Mouse (Mus musculus) liver, embryonic 12.5 days (tissue): ENCODE data around the gene Fam43b. TPM values are rescaled to one million over a fixed set of nuclear protein-coding genes. Genes with fewer than 3 reads are reported as not detected.
"Not testable (repeated sequence)": the region's sequence is repeated elsewhere in the genome, so short reads cannot be mapped to it uniquely, and the experiment has no call there.

Experiments
- ATAC-seq: fragments of 200-750 bp; cut with Nextera tagmentation; 2 replicates; pipeline ENCODE4 v1.8.0; 2017; ENCODE audit warnings: moderate number of reproducible peaks, mild to moderate bottlenecking, moderate library complexity
- H3K27ac ChIP-seq: fragments of 300-500 bp; sonication (generic); 2 replicates; pipeline ENCODE4 v1.5.1; 2016; ENCODE audit warnings: mild to moderate bottlenecking
- H3K27me3 ChIP-seq: fragments of 300-500 bp; sonication (generic); replicated peaks from 2 replicates; pipeline ENCODE4 v1.6.1; 2016; ENCODE audit warnings: mild to moderate bottlenecking, moderate library complexity
- H3K36me3 ChIP-seq: fragments of 300-500 bp; sonication (generic); 2 replicates; pipeline ENCODE4 v1.6.1; 2016; ENCODE audit warnings: mild to moderate bottlenecking, moderate library complexity
- H3K4me1 ChIP-seq: fragments of 300-500 bp; sonication (generic); 2 replicates; pipeline ENCODE4 v1.6.1; 2016
- H3K4me2 ChIP-seq: fragments of 300-500 bp; sonication (generic); 2 replicates; pipeline ENCODE4 v1.6.1; 2016; ENCODE audit warnings: mild to moderate bottlenecking, moderate library complexity
- H3K4me3 ChIP-seq: fragments of 300-500 bp; sonication (generic); 2 replicates; pipeline ENCODE4 v1.5.1; 2016; ENCODE audit warnings: mild to moderate bottlenecking, moderate library complexity
- H3K9ac ChIP-seq: fragments of 300-500 bp; sonication (generic); 2 replicates; pipeline ENCODE4 v1.6.1; 2016; ENCODE audit warnings: mild to moderate bottlenecking, moderate library complexity
- H3K9me3 ChIP-seq: fragments of 300-500 bp; sonication (generic); replicated peaks from 2 replicates; pipeline ENCODE4 v1.6.1; 2016; ENCODE audit warnings: mild to moderate bottlenecking, moderate library complexity
- WGBS: fragments of 180-500 bp; shearing (Covaris S2); methylation state at CpG from one replicate; pipeline ENCODE4 v1.1.7; 2016; ENCODE audit not compliant: insufficient replicate concordance; 5-methylcytosine and 5-hydroxymethylcytosine counted together
- polyA plus RNA-seq: library from polyadenylated mRNA; unstranded; fragments of >200 nt; fragmentation: Nextera tagmentation; extraction: Ambion mirVana; gene quantifications from 2 replicates; pipeline ENCODE4 v1.2.1, GENCODE M21; 2016

Fam43b gene
- not detected in 2 replicates for polyA plus RNA-seq

DNA sequence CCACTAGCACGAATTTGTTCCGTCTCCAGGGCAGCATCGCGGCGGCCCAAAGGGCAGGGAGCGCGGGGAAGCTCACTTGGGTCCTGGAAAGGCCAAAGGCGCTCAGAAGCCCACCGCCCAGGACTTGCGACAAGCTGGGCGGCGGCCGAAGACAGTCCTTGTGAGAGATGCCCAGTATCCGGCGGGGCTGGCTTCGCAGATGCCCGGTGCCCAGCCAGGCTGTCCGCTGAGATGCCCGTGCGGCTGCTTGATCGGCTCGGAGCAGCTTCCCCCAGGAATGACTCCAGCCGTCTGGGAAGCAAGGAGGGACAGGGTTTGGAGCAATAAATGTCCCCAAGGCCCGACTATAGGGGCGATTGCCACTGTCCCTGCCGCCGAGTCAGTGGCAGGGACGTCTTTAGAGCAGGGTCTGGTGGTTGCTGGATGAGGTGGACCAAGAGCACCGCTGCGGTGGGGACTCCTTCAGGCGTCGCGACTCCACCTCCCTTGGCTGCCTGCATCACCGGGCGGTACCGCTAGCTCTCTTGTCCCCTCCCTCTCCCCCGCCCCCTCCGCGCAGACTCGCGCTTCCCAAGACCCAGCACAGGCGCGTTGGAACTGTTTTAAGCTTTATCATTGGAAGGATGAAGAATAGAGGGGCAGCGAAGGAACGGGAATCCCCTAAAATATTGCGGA lies at the start of gene Fam43b:
Fam43b (minus strand) TSS at position 558 of the 675 bp plus-strand sequence.
- Histone ChIP-seq H3K36me3 (no peaks in the 10 kb centered on the region), H3K4me3 (peak within 1 kb of the TSS; percentile 9), H3K27me3 (peaks cover 91% of the 10 kb centered on the region), H3K27ac (no peak within 1 kb of the TSS), H3K9me3 (no peaks in the 10 kb centered on the region), H3K9ac (no peak within 1 kb of the TSS), H3K4me1 (peaks cover 4% of the 10 kb centered on the region; the same call in 1 of the 2 replicates), H3K4me2 (peak within 1 kb of the TSS; percentile 52)
- ATAC-seq: no peak
- WGBS: 3% methylated on average over 46 of the region's 46 CpGs

DNA sequence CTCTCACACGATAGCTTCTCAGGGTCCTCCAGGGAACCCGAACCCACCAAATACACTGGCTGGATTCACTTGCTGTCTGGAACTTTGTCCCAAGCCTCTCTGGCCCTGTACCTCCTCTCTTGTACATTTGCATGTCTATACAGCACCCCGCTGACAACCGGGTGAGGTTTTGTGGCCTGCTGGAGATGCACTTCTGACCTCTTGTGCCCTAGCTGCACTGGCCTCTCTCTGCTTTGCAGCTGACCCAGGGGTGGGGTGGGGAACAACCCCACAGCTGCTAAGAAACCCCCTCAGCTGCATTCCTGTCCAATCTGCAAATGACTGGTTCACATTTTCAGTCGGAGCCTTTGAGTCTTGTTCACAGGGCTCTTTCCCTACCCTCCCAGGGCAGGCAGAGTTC lies 48.6 kb upstream of the Fam43b start:
- no peak for ATAC-seq
- no peak overlapping the region for H3K27ac ChIP-seq
- no peak overlapping the region for H3K4me2 ChIP-seq
- H3K4me3 ChIP-seq: no peak overlapping the region
- no peaks in the 10 kb centered on the region for H3K4me1 ChIP-seq
- no peak overlapping the region for H3K9ac ChIP-seq
- WGBS: 33% methylated on average over 5 of the region's 5 CpGs
- no peaks in the 10 kb centered on the region for H3K9me3 ChIP-seq
- H3K36me3 ChIP-seq: peaks cover 21% of the 10 kb centered on the region
- peaks cover 51% of the 10 kb centered on the region for H3K27me3 ChIP-seq

- H3K4me3 ChIP-seq: no peak overlapping the region
- no peaks in the 10 kb centered on the region for H3K9me3 ChIP-seq
- H3K9ac ChIP-seq: no peak overlapping the region
- peaks cover 15% of the 10 kb centered on the region for H3K4me1 ChIP-seq
- H3K36me3 ChIP-seq: peaks cover 61% of the 10 kb centered on the region
- H3K27ac ChIP-seq: no peak overlapping the region
- peaks cover 4% of the 10 kb centered on the region; the same call in 1 of the 2 replicates for H3K27me3 ChIP-seq
- ATAC-seq: no peak
- WGBS: 62% methylated on average over 3 of the region's 3 CpGs
- no peak overlapping the region for H3K4me2 ChIP-seq
These were observed 43.7 kb upstream of the Fam43b start for GRCm38 (mm10) chr4:138440062-138440461.

DNA sequence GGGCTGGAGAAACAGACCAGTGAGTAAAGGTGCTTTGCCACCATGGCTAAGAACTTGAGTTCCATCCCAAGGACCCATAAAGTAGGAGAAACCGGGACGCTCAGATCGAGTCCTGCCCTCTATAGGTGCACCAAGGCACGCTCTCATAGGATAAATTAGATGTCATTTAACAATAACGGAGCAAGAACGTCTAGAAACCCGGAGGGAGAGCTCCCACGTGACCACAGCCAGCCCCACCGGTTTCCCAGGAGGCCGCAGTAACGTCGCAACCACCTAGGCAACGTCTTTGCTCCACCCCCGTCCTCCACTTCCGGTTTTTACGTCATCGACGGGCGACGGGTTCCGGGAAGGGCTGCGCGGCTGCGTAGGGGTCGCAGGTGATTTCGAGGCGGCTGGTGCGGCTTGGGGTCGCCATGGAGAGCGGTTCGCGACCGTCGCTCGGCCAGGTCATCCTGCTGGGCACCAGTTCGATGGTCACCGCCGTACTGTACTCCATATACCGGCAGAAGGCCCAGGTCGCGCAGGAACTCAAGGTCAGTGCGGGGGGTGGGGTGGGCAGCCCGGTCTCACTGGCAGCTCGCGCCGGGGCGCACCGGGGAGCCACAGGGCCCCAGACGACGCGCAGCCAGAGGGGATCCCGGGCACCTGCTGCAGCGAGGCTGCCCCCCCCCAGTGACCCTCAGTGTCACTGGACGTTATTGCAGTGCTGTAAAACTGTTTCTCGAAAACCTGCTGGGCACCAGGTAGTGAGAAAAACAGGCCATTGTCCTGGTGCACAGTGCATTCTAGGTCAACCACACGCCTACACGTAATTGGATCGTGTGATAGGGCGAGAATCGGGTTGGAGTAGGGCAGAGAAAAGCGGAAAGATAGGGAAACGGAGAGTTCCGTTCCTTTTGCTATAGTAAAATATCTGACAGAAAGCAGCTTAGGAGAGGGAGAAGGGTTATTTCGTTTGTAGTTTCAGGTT lies 38.3 kb upstream of the Fam43b start, which contains the start of gene Mul1:
Mul1 (plus strand) TSS at position 325 of the 970 bp plus-strand sequence.
- peak within 1 kb of the TSS; percentile 85 for H3K4me2 ChIP-seq
- H3K27ac ChIP-seq: peak within 1 kb of the TSS; percentile 67
- H3K4me1 ChIP-seq: peaks cover 22% of the 10 kb centered on the region
- WGBS: 1% methylated on average over 64 of the region's 64 CpGs
- peaks cover 24% of the 10 kb centered on the region for H3K27me3 ChIP-seq
- peak; percentile 91 for ATAC-seq
- no peaks in the 10 kb centered on the region for H3K9me3 ChIP-seq
- peak within 1 kb of the TSS; percentile 90 for H3K9ac ChIP-seq
- peaks cover 37% of the 10 kb centered on the region for H3K36me3 ChIP-seq
- peak within 1 kb of the TSS; percentile 99 for H3K4me3 ChIP-seq

DNA sequence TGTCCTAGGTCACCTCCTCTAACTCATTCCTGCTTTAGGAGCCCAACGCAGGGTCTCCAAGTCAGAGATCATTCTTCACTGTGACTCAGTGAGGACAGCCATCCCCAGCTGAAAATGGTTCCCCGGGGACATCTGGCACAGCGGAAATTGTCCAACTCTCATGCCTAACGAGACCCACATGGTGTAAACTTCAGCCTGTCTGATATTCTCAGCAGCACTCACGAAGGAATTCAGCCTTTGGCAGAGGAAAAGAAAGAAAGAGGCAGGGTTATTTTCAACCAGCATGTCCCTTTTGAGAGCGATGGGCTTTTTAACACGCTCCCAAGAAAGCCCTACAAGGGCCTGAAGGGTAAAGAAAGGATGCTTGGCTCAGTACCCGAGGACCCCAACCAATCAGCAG lies 35.0 kb upstream of the Fam43b start:
- ATAC-seq: no peak
- peaks cover 47% of the 10 kb centered on the region for H3K27me3 ChIP-seq
- H3K36me3 ChIP-seq: peaks cover 4% of the 10 kb centered on the region
- H3K9ac ChIP-seq: no peak overlapping the region
- no peak overlapping the region for H3K27ac ChIP-seq
- H3K9me3 ChIP-seq: no peaks in the 10 kb centered on the region
- 44% methylated on average over 8 of the region's 8 CpGs for WGBS
- no peak overlapping the region for H3K4me2 ChIP-seq
- H3K4me1 ChIP-seq: peaks cover 22% of the 10 kb centered on the region
- no peak overlapping the region for H3K4me3 ChIP-seq

DNA sequence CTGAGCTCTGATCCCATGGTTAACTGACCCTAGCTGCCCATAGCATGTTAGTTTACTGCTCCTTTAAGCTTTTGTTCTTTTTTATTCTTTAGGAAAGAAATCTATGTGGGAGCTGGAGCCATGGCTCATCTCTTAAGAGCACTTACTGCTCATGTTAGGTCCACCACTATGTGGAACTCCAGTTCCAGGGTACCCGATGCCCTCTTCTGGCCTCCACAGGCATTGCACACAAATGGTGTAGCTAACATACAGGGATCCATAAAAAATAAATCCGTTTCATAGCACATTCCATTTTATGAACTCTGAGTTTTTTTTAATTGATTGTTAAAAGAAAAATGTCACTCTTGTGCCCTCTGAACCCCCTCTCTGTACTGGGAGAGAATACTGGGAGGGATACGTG lies 33.5 kb upstream of the Fam43b start:
- Histone ChIP-seq H3K27ac (no peak overlapping the region), H3K4me2 (no peak overlapping the region), H3K4me1 (peaks cover 7% of the 10 kb centered on the region), H3K27me3 (peaks cover 47% of the 10 kb centered on the region), H3K4me3 (no peak overlapping the region), H3K9ac (no peak overlapping the region), H3K36me3 (no peaks in the 10 kb centered on the region), H3K9me3 (no peaks in the 10 kb centered on the region)
- 29% methylated on average over 3 of the region's 3 CpGs for WGBS
- no peak for ATAC-seq

- Histone ChIP-seq H3K27ac (no peak overlapping the region), H3K9me3 (no peaks in the 10 kb centered on the region), H3K4me2 (peak overlapping the region; percentile 17), H3K27me3 (peaks cover 32% of the 10 kb centered on the region), H3K4me3 (0 out of 2 replicates have a peak overlapping the region, but pooled peaks have one; percentile 1), H3K4me1 (no peaks in the 10 kb centered on the region), H3K9ac (no peak overlapping the region), H3K36me3 (no peaks in the 10 kb centered on the region)
- 34% methylated on average over 22 of the region's 22 CpGs for WGBS
- 0 out of 2 replicates have a peak, but pooled peaks have one; percentile 13 for ATAC-seq
These were observed 30.7 kb upstream of the Fam43b start for GRCm38 (mm10) chr4:138426778-138427705.

DNA sequence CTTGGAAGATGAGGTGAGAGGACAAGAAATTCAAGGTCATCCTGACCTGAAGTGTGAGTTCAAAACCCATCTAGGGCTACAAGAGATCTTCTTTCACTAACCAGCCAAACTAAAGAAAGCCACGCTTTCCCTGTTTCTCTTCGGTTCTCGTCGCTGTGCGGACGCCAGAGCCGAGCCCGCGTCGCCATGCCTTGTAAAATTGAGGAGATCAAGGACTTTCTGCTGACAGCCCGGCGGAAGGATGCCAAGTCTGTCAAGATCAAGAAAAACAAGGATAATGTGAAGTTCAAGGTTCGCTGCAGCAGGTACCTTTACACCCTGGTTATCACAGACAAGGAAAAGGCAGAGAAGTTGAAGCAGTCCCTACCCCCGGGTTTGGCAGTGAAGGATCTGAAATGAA lies 29.3 kb upstream of the Fam43b start:
- H3K9me3 ChIP-seq, H3K27ac ChIP-seq, H3K9ac ChIP-seq, ATAC-seq, H3K4me2 ChIP-seq, H3K4me1 ChIP-seq, H3K4me3 ChIP-seq, H3K36me3 ChIP-seq: not testable (repeated sequence)
- WGBS: 75% methylated on average over 14 of the region's 14 CpGs
- H3K27me3 ChIP-seq: peaks cover 35% of the 10 kb centered on the region

- no peak for ATAC-seq
These were observed 28.7 kb upstream of the Fam43b start for GRCm38 (mm10) chr4:138425028-138425427.

DNA sequence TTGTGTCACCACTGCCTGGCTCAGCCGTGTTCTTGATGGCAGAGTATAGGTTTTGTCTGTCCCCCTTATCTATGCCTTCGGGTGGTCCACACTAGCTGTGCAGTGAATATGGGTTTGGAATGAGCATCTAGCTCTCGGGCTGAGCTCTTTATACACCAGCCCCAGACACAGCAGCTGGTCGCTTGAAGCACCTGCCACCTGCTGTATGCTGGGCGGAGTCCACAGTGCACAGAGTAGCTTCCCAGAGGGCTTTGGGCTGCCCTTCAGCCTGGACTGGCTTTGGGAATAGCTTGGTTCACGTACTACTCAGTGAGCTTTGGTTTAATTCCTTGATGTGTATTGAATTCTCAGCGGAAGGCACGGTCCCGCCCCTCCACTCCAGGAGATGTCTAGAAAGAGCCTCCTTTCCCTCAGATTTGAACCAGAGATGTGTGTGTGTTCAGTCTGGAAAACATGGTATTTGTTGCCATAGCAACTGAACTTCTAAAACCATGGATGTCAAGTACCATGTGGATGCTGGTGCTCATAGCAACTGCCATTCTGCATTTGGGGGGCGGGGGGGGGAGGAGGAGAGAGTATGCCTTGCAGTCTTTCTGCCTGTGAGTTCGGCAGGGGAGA lies 22.1 kb upstream of the Fam43b start:
- no peak for ATAC-seq
- WGBS: 40% methylated on average over 11 of the region's 11 CpGs
- no peak overlapping the region for H3K27ac ChIP-seq
- no peak overlapping the region for H3K4me2 ChIP-seq
- no peak overlapping the region for H3K9ac ChIP-seq
- H3K4me1 ChIP-seq: no peaks in the 10 kb centered on the region
- H3K9me3 ChIP-seq: no peaks in the 10 kb centered on the region
- no peaks in the 10 kb centered on the region for H3K36me3 ChIP-seq
- H3K27me3 ChIP-seq: peaks cover 64% of the 10 kb centered on the region
- no peak overlapping the region for H3K4me3 ChIP-seq

More at GRCm38 (mm10) chr4:138425028-138425427, 28.7 kb upstream of the Fam43b start:
- no peak overlapping the region for H3K4me2 ChIP-seq
- no peak overlapping the region for H3K27ac ChIP-seq
- H3K4me1 ChIP-seq: no peaks in the 10 kb centered on the region
- no peaks in the 10 kb centered on the region for H3K36me3 ChIP-seq
- peaks cover 40% of the 10 kb centered on the region for H3K27me3 ChIP-seq
- H3K4me3 ChIP-seq: no peak overlapping the region
- H3K9me3 ChIP-seq: no peaks in the 10 kb centered on the region
- 72% methylated on average over 6 of the region's 6 CpGs for WGBS
- no peak overlapping the region for H3K9ac ChIP-seq

DNA sequence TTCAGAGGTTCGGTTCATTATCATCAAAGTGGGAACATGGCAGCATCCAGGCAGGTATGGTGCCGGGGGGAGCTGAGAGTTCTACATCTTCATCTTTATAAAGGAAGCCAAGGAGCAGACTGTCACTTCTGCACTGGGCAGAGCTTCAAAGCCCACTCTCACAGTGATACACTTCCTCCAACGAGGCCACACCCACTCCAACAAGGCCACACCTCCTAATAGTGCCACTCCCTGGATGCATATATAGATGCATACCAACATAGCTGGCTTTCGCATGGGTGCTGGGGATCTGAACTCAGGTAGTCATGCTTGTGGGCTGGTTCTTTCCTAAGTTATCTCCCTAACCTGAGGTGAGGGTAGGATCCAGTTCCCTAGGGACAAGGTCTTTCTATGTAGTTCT lies 21.6 kb upstream of the Fam43b start:
- no peak for ATAC-seq
- 64% methylated on average over 4 of the region's 4 CpGs for WGBS
- H3K9ac ChIP-seq: no peak overlapping the region
- no peak overlapping the region for H3K4me3 ChIP-seq
- peaks cover 67% of the 10 kb centered on the region for H3K27me3 ChIP-seq
- H3K4me1 ChIP-seq: no peaks in the 10 kb centered on the region
- H3K27ac ChIP-seq: no peak overlapping the region
- no peak overlapping the region for H3K4me2 ChIP-seq
- H3K36me3 ChIP-seq: no peaks in the 10 kb centered on the region
- H3K9me3 ChIP-seq: no peaks in the 10 kb centered on the region
